Mouse (Mus musculus) left cerebral cortex, adult 2 months (tissue): ENCODE data around the gene BC107364. TPM values are rescaled to one million over a fixed set of nuclear protein-coding genes. Genes with fewer than 3 reads are reported as not detected.
A peak's percentile ranks its signal among the peaks of the same experiment; 100 is the strongest.
"Not testable (repeated sequence)": the region's sequence is repeated elsewhere in the genome, so short reads cannot be mapped to it uniquely, and the experiment has no call there.

Experiments
- DNase-seq, 2 experiments: peaks; one replicate each; pipeline ENCODE4 v3.0.0; 2021 to 2022; ENCODE audit warnings: low spot score in 2 of 2, mixed read lengths in 1 of 2; ENCODE audit errors: extremely low spot score in 1 of 2
- H3K27ac ChIP-seq: fragments of 200-600 bp; 2 replicates; pipeline ENCODE4 v1.8.1; 2022
- H3K4me3 ChIP-seq: fragments of 200-600 bp; 2 replicates; pipeline ENCODE4 v1.8.1; 2022
- CTCF ChIP-seq: fragments of 200-600 bp; IDR thresholded peaks from 2 replicates; pipeline ENCODE4 v1.8.1; 2022; ENCODE audit warnings: antibody characterized with exemption, mild to moderate bottlenecking, moderate library complexity
- intact Hi-C: fragments of 180-260 bp; cut with DNase I; formaldehyde crosslinking; loops from one replicate; pipeline ENCODE4 v1.15.1; 2025
- total RNA-seq, 2 experiments: library from RNA; stranded (reverse); gene quantifications; 2 replicates each; pipeline ENCODE4 v1.2.3; 2021

The BC107364 gene
- total RNA-seq, 2 experiments from 2014 or later: not detected

DNA sequence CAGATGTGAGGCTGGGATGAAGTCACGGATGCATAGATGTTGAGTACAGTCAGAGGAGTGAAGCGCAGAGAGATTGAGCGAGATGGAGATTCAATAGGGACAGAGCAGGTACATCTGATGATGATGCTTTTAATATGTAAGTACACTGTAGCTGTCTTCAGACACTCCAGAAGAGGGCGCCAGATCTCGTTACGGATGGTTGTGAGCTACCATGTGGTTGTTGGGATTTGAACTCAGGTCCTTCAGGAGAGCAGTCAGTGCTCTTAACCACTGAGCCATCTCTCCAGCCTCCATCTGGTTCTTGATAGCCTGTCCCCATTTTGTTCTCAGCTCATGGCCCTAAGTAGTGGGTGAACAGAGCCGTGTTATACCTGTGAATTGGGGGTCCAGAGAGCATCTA, 30.9 kb upstream of the BC107364 start:
- intact Hi-C loops, DNase-seq, H3K27ac ChIP-seq, H3K4me3 ChIP-seq: not testable (repeated sequence)
- TF ChIP-seq CTCF: peak; percentile 34

- no peak overlapping the region for H3K4me3 ChIP-seq
- no peak for TF ChIP-seq CTCF
- intact Hi-C loops: no loop called here
- no peak overlapping the region for H3K27ac ChIP-seq
- no peak for DNase-seq
These were observed 30.3 kb upstream of the BC107364 start for GRCm38 (mm10) chr3:96482451-96482850.

- Histone ChIP-seq H3K27ac (no peak overlapping the region), H3K4me3 (no peak overlapping the region)
- no peak for TF ChIP-seq CTCF
- intact Hi-C loops: no loop called here
- no peak for DNase-seq
These were observed 29.8 kb upstream of the BC107364 start for GRCm38 (mm10) chr3:96481856-96482255.

- no peak for DNase-seq
- no peak for TF ChIP-seq CTCF
- intact Hi-C loops: no loop called here
- no peak overlapping the region for H3K27ac ChIP-seq
- no peak overlapping the region for H3K4me3 ChIP-seq
These were observed 28.7 kb upstream of the BC107364 start for GRCm38 (mm10) chr3:96480684-96481270.

DNA sequence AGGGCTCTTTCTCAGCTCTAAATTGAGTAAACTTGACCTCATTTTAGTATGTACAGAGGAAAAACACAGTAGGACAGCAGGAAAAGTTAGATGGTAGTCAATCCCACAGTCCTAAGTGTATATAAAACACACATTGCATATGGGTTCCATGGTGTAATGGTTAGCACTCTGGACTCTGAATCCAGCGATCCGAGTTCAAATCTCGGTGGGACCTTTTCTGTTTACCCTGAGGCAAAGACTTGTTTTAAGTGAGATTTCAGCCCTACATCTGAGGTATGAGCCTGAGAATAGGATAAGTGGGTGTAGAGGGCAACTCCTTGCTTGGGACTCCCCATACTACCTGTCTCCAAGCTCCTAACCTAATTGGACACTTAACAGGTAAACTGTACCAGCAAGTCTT, 27.1 kb upstream of the BC107364 start:
- Histone ChIP-seq H3K27ac (no peak overlapping the region), H3K4me3 (no peak overlapping the region)
- DNase-seq: no peak
- intact Hi-C loops: no loop called here
- no peak for TF ChIP-seq CTCF

GRCm38 (mm10) chr3:96477558-96477957, 25.5 kb upstream of the BC107364 start:
- no peak for DNase-seq
- no peak for TF ChIP-seq CTCF
- Histone ChIP-seq H3K27ac (no peak overlapping the region), H3K4me3 (no peak overlapping the region)
- intact Hi-C loops: no loop called here

GRCm38 (mm10) chr3:96477084-96477483, 25.0 kb upstream of the BC107364 start:
- intact Hi-C loops: no loop called here
- Histone ChIP-seq H3K4me3 (no peak overlapping the region), H3K27ac (no peak overlapping the region)
- DNase-seq: no peak
- TF ChIP-seq CTCF: no peak

DNA sequence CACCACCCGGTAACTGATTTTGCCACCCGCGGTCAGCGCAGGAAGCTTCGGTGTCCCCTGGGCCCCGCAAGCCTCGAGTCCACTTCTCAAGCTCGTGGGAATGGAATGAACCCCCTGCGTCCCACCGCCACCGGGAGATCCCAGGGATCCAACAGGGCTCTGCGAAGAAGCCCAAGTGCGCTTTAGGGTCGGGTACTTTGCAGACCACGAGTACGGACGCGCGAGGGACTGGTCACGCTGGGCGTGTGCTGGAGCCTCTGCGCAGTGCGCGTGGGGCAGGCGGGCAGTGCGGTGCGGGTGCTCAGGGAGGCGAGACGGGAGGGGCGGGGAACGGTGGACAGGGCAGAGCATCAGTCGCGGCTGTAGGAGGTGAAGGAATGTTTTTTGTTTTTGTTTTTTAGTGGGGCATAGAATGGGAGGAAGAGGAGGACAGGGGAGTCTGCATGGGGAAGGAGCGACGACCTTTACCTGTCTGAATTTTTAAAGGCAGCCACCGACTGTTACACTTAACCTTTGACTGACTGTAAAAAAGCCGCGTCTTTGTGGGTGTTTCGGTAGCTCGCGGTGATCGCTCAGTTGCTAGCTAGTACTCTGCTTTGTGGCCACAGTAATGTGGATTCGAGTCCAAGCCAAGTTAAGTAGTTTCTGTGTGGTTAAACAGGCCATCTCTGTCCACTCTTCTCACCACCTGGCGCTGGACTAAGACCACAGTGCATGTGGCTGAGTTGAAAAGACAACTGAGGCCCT, 23.0 kb upstream of the BC107364 start:
- intact Hi-C loops: no loop called here
- no peak overlapping the region for H3K27ac ChIP-seq
- H3K4me3 ChIP-seq: no peak overlapping the region
- no peak for DNase-seq
- no peak for TF ChIP-seq CTCF

GRCm38 (mm10) chr3:96473556-96473955, 21.4 kb upstream of the BC107364 start:
- H3K27ac ChIP-seq, H3K4me3 ChIP-seq, DNase-seq, intact Hi-C loops: not testable (repeated sequence)

- H3K4me3 ChIP-seq: no peak overlapping the region
- no peak overlapping the region for H3K27ac ChIP-seq
- no peak for DNase-seq
- intact Hi-C loops: no loop called here
- no peak for TF ChIP-seq CTCF
These were observed 20.0 kb upstream of the BC107364 start for GRCm38 (mm10) chr3:96472066-96472465.

- H3K4me3 ChIP-seq: no peak overlapping the region
- intact Hi-C loops: no loop called here
- no peak for TF ChIP-seq CTCF
- no peak overlapping the region for H3K27ac ChIP-seq
- no peak for DNase-seq
These were observed 17.5 kb upstream of the BC107364 start for GRCm38 (mm10) chr3:96469626-96470025.

GRCm38 (mm10) chr3:96468335-96468734, 16.2 kb upstream of the BC107364 start:
- H3K27ac ChIP-seq, intact Hi-C loops, H3K4me3 ChIP-seq, DNase-seq: not testable (repeated sequence)

DNA sequence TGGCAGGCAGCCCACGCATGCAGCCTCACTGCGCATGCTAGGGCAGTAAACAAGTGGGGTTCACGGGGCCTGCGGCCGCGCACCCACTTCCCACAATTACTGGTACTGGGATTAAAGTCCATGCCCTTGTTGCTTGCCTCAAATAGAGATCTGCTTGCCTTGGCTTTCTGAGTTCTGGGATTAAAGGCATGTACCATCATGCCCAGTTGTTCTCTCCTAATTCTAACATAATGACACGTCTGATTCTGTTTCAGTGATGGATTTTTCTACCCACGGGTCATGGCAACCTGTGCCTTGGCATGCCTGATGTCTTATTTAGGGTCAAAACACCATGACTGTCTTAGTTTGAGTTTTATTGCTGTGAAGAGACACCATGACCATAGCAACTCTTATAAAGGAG, 15.5 kb upstream of the BC107364 start:
- Histone ChIP-seq H3K27ac (no peak overlapping the region), H3K4me3 (no peak overlapping the region)
- no peak for TF ChIP-seq CTCF
- no peak for DNase-seq
- intact Hi-C loops: no loop called here
